Mouse (Mus musculus): ENCODE measurements around the gene Mindy4.

Gene Mindy4

DNA sequence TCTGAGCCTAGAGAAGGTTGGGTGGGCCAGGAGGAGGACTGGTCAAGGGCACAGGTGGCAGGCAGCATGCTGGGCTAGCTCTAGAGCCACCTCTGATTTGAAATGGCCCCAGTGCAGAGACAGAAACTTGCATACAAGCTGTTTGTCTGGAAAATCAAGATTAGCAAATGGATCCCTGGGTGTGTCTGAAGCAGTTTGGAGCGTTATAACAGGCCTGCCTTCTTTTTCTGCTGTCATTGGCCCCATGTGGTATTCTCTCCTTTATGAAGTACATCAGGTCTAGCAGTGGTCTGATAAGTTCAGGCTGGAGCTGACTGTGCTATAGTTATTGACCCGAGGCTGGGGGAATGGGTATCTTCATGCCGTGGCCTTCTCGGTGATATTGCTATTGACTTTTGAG lies 110.7 kb downstream of the Mindy4 start:
- DNase-seq: no peak

DNA sequence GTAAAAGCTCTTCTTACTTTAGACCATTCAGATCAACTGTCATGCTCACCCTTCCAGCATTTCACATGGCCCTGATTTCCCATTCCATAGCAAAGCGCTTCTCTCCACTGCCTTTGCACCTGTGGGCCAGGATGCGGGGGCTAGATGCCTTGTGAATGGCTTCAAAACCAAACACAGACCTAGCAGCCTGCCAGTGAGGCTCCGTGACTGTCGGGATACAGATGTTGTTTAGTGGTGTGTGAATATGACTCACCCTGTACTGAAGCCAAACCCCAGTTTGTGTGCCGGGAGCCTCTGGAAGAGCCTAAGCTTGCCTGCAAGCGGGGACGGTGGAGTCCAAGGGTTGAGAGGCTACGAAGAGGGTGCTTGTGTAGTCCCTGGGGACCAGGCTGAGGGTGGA lies 111.4 kb downstream of the Mindy4 start:
- DNase-seq: no peak

DNA sequence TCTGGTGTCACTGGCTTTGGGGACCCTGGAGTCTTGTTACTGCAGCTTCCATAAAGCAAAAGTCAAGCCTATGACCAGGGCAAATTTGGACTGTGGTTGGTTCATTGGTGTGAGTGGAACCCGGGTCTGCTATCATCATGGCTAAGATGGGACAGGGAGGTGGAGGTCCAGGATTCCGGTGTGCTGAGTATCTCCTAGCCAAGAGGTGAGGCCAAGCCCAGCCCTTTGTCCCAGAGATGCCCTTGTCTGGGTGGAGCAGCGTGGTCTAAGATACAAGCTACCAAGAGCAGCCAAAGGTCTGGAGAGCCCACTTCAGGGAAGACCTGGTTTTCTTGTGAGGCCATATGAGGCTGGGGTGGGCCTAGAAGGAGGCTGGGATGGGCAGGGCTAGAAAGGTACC lies 115.4 kb downstream of the Mindy4 start:
- DNase-seq: no peak

DNA sequence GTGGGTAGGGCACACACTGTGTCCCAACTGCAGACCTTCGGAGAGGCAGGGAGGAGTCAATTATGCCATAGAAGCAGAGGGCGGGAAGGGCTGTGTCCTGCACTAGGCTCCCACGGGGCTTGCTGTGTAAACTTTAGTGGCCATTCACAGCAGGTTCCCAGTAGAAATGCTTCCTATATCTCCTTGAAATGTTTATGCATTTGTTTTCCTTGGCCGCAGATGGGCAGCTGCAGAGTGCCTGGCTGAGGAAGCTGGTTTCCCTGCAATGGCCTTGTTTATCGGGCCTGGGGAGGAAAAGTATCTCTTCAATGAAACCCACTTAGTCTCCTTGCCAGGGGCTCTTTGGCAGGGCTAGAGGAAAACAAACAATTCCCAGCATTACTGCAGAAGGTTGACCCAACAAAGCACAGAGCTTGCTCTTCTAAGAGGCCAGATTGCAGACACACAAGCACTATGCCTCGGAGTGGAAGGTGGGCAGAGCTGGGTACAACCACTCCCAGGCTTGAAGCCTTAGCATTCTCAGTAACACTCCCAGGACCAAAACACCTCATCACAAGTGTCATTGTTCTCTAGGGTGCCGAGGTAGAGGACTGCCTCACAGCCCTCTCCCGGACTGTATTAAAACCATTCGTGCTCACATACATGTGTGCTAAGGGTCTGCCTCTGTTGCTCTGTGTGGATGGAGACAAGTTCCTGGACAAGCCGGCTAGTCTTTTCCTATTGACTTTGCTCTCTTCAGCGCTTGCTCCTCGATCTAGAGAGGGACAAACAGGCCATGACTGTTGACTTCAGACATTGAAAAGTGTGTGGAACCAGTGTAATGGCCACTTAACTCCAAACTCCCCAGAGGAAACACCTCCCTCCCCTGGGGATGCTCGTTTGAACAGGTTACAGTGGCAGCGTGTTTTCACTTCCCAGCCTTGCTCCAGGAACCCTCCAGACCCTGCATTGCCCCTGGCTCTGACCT lies 116.7 kb downstream of the Mindy4 start:
- DNase-seq: no peak

DNA sequence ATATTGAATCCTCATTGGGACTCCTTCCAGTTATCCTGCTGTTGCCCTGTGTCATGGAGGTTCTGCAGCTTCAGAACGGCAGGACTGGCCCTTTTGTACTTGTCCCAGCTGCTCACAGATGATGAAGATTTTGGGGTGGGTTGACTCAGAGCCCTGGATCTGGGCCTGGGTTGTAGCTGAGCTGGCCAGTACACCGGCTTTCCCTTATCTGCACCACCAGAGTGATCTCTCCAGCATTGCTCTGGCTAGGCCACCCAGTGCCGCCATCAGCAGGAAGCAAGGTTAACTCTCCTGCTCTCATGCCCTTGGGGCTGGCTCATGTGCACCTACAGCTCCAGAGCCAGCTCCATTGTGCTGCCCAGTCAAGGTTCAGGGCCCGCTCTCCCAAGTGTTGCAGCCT lies 117.7 kb downstream of the Mindy4 start:
- no peak for DNase-seq

DNA sequence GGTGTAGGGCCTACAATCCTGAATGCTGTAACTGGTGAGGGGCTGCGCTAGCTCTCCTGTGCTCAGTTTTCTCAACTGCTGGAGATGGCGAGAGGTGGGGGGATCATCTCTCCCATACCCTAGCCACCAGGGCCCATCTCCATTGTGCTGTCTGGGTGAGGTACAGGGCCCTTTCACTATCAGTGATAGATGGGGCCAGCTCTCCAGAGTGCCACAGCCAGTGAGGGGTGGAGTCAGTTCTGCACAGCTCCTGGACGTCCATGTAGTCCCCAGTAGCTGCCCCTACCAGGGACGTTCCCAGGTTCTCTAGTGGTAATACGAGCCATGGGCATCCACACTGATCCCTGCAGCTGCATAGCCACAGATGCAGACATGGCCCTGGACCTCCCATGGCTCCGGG lies 118.3 kb downstream of the Mindy4 start:
- no peak for DNase-seq

DNA sequence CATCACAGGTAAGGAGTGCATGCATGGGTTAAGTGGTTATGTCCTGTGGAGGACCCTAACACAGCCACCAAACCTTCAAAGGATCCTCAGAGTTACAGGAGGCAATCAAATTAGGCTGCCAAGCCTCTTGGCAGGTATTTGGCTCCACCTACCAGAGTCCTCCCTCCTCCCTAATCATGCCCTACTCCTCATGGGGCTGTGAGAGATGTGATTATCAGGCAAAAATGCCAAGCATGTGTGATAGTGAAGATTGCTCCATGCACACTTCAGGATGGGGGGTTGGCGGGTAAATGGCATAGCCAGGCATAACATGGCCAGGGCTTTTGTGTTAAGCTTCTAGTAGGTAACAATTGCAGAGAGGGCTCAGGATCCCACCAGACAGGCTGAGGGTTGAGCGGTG lies 119.8 kb downstream of the Mindy4 start:
- no peak for DNase-seq

DNA sequence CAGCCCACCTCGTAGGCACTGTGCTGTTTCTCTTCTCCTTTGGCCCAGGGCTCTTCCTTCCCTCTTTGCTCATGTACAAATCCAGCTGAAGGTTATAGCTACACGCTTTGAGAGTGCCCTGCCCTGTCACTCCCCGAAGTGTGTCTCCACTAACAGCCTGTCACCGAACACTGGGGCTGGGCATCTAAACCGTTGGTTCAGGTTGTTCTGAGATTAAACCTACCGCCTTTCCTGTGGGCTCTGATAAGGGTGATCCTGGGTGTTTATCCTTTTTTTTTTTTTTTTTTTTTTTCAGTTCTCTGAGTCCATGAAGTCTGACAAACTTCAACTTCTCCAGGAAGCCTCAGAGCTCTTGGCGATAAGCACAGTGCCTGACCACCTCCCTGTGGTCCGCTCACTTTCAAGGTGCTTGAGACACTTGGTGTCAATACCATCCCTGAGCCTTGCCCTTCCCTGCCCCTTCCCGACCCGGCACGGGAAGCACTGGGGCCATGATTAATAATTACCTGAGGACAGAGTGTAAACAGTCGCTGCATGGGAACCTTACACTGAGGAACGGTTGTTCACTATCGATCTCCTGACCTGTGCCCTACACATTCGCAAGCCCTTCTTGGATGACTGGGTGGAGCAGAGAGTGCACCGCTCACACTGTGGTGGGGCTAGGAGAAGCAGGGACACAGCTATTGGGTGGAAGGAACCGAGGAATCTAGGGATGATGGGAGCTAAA lies 120.9 kb downstream of the Mindy4 start:
- peak; percentile 56 to 81 for DNase-seq

DNA sequence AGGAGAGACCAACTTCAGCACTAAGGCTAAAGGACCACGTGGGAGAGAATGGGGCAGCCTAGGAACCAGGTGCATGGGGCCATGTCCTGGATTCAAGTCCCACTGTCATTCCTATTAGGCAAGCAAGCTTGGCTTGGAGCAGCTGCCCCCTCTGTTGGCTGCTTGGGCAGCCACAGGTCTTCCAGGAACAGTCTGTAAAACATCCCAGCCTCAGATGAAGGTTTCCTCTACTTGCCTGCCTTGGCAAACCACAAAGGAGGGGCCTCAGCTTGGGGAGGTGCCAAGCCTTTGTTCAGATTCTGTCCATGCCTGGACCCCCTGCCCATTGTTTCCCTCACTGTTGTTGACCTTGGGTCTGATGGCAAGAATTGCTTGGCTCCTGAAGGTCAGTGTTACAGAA lies 121.6 kb downstream of the Mindy4 start:
- no peak for DNase-seq

DNA sequence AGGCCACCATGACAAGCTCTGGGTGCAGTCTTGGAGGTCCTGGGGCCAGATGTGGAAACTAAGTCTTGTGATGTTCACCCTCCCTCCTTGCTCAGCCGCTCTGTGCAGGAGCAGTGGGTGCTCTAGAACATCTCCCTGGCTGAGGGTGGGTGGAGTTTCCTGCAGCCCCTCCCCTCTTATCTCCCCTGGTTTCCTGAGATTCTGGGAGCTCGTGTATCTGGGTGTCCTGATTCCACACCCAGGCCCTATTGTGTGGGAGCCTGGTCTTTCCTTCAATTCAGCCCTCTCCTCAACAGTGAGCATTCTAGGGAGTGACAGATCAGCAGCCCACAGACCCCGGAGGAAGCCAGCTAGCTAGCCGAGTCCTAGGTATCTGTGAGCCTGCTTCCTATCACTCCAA lies 123.1 kb downstream of the Mindy4 start:
- no peak for DNase-seq

DNA sequence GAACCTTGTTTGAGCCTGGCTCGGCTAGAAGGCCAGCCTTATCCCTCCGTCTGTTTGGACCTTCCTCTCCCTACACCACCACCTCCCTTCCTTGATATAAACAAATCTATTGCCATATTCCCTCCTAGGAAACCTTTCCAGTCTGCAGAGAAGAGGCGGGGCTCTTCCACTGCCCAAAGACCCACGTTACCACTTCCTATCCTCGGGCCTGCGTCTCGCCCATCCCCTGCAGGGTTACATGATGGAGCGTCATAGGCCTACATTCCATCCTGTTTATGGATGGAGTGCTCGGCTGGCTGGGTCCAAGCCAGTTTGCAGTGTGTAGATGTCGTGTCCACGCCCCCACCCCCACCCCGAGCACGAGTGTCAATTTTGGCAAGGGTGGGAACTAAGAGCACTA lies 124.1 kb downstream of the Mindy4 start:
- DNase-seq: no peak

DNA sequence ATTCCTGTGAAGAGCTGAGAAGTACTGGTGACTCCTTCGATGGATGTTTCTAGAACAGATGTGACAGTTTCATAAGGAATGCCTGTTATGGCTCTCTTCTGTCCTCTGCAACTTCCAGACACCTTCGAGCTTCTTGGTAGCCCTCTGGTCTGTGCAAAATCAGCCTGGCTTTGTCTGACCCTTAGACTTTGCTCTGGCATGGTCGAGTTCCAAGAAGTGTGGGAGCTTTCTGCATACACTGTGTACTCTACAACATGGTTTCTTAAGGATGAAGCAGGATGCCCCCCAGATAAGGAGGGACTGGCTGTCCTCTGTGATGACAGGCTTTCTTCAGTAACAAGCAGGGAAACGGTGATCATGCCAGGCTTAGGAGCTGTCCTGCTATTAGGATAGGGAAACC lies 125.0 kb downstream of the Mindy4 start:
- DNase-seq: peak; percentile 69 to 83

DNA sequence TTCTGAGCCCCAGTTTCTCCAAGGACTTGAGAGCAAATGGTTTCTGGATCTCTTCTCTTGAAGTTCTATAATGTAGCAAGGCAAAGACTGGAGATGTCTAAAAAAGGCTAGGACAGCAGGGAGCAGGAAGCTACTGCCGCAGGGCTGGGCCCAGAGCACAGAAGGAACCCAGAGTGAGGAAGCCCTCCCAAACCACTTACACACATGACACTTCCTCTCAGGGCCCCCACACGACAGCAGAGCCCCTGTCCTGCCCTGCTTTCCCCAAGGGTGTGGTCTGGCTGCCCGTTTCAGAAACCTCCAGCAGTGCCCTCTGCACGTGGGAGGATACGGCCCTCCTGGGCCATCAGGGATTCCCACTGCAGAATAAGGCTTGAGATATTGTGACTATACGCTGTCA lies 128.1 kb downstream of the Mindy4 start:
- no peak for DNase-seq

DNA sequence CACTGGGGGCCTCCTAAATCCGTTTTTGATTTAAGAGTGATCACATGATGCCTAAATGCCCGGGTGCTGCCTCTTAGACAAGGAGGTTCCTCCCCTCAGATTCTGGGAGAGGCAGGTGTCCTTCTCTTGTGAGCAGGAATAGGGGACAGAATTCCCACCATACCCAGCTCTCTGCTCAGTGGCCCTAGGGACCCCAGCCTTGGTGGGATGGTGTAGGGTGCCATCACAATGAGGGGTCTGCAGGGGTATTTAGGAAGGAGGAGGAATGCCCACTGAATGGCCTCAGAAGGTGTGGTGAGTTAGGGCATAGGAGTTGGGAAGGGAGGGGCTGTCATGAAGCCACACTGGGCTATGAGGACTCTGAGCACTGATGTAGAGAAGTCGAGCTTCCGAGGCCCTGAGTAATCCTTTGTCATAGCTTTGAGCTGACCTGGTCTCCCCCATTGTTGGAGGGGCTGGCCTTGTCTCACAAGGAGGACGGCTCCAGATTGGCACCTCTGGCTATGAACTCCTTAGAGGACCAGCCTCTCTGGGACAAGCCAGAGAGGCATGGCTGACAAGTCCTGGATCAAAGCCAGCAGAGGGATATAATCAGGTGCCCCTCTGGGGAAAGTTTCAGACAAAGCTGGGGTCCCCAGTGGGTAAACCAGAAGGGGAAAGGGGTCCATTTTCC lies 129.1 kb downstream of the Mindy4 start:
- DNase-seq: no peak

DNA sequence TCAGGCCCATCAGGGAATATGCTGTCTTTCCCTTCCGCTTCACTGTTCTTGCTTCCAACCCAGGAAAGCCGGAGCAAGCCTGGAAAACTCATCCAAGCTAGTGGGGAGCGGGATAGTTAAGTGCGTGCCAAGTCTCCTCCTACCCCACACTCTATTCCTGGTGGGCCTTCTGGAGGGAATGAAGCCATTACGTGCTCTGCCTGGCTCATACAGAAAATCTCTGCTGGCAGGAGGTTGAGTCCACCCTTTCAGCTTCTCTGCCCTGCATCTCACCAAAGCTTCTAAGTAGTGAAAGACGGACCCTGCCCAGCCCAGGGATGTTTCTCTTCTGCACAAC lies 129.6 kb downstream of the Mindy4 start:
- DNase-seq: no peak

DNA sequence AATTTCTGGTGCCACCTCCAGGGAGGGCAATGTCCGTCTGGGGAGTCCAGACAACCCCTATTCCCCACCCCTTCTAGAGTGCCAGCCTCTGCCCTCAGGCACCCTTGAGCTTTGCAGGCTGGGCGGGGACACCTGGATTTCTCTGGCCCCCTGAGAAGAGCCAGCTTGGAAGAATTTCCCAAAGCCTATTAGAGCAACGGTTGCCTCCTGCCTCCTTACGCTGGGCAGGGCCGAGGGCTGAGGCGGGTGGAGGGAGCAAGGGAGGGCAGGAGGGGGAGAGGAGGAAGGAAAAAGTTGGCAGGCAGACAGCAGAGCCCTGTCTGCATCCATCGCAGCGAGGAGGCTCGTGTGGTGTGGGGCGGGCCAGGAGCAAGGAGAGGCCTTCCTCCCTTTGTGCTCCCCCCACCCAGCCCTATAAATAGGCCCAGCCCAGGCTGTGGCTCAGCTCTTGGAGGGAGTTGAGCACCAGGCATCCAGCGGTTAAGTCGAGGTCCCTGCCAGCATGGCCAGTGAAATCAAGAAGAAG lies 132.9 kb downstream of the Mindy4 start, which contains the start of gene Aqp1:
Gene Aqp1, plus strand, starts transcription at position 444 of the 526 bp plus-strand sequence.
- DNase-seq: peak; percentile 85 to 96

DNA sequence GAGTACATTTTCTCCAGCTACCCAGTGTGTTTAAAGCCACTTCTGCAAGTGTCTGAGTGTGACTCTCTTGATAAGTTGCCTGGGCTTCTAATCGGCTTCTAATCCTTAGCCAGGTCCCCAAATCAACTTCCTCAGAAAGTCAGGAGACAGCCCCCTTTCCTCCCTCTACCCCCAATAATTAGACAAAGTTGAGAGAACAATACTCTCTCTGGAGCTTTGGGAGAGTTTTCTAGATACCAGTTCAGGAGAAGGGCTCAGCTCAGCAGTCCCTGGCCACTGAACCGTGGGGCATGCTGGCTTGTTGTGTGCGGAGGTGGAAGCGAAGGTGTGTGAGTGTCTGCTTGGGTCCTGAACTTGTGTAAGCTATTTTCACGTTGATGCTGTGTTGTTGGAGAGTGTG lies 134.1 kb downstream of the Mindy4 start:
- DNase-seq: peak; percentile 45 to 65

DNA sequence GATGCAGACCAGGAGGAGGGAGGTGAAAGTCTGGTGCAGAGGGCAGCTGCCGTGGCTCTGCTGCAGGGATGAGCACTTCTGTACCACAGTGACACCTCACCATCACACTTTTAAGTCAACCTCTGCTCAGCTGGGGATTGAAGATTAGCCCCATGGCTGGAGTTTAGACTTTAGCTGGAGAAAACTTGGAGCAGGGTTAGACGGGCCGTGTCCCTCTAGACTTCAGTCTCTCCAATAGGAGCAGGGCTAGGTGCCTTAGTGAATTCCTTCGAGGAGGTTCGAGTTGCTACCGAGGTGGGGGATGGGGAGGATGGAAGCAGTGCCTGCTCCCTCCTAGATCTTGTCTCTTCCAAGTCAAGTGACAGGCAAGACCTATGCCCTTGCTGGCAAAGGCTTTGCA lies 134.9 kb downstream of the Mindy4 start:
- DNase-seq: peak; percentile 89 to 95

DNA sequence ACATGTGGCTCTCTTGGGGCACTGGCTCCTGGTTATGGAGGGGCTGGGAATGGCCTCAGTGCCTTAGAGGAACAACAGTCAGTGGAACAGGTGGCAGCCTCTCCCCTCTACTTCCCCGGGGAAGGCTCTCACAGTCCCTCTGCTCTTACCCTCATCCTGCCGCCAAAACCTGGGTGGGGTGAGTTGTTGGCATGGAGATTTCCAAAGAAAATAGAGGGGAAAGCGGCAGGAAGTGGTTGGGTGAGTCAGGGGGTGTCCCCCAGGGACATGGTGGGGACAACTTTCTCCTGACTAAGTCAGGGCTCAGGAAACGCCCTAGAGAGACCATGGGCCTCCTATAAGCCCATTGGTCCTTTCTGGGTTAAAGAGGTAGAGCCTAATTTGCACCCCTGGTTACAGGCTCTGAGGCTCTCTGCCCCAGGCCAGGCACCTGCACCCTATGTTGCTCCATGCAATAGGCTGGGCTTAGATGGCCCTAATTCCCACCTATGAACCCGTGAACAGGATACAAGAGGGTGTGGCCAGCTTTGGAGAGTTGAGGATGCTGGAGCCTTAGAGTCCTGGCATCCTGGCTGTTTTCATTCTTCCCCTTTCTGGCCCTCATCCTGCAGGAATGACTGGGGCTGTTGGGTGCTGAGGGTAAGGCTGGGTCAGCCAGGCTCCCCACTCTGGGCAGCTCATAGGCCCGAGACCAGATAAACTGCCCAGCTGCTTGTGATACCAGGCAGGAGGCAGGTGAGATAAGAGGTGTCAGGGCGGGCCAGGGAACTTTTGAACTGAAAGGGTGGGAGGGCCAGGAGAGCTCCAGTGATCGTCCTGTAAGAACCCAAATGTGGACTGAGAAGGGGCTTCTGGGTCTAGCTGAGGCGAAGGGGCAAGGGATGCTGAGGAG lies 136.0 kb downstream of the Mindy4 start:
- no peak for DNase-seq

DNA sequence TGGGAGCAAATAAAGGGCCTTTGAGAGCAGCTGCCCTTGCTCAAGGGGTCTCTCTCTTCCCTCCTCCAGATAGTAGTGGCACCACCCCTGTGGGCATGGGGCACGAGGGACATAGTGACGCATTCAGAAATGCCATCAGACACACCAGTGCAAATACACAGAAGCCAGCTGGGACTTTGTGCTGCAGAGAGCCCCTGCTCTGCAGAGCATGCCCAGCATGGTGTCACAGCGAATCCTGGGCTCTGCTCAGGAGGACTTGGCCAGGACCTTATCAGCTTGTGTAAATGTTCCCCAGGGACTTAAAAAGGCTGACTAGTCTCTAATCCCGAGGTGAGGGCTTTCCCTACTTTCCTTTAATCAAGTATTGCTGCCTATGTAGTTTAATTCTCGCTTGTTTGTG lies 138.5 kb downstream of the Mindy4 start:
- peak in 1 of 2 experiments; percentile 19 for DNase-seq

DNA sequence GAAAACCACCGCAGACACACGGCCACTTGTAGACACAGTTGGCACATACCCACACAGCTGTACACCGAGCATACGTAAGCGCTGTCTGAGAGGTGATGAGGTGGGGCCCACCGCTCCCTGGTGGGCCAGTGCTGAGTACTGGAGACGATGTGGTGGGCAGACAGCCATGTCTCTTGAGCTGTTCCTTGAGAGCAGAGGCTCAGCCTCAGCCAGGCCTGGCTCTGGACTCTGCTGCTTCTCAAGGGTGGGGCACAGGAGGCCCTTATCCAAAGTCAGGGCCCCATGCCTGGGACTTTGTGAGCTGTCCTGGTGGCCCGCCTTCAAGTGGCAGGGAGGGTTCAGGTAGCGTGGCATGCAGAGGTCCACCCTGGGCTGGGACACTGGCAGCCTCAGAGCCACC lies 139.1 kb downstream of the Mindy4 start:
- peak in 1 of 2 experiments; percentile 43 for DNase-seq

DNA sequence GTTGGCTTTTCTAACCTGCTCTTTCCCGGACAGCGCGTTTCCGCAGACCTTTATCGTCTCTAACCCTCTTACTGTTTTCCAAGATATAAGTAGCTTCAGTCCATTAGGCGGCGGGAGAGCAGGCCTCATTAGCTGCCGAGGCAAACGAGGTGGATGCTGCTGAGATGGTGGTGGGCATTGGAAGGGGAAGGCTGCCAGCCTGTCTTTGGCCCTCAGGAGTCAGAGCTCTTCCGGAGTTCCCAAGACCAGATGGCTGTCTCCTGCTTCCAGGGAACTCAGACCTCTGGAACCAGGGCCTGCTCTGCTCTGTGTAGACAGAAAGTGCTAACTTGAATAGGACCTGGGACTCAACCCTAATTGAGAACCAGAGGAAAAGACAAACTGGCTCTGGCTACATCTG lies 140.3 kb downstream of the Mindy4 start:
- peak in 1 of 2 experiments; percentile 25 for DNase-seq
